Mouse (Mus musculus) brown adipose tissue, adult 24 weeks (tissue): ENCODE measurements at regions not wholly inside any gene's neighbourhood (a gene's known extent, or its start where the extent isn't known, plus 50 kb on each side); places are given as distances from the start of the nearest gene placed in this dataset.

Experiments used
- H3K27ac ChIP-seq: fragments of 200-500 bp; replicated peaks from 2 replicates; pipeline ENCODE4 v1.5.1; 2012; ENCODE audit warnings: low read depth, mild to moderate bottlenecking, low read length
- H3K4me1 ChIP-seq: fragments of 200-500 bp; 2 replicates; pipeline ENCODE4 v1.6.1; 2012; ENCODE audit warnings: low read length, mixed read lengths; ENCODE audit not compliant: control insufficient read depth, insufficient read depth, insufficient read length
- H3K4me3 ChIP-seq: fragments of 200-500 bp; 2 replicates; pipeline ENCODE4 v1.5.1; 2012; ENCODE audit warnings: low read depth, mild to moderate bottlenecking, low read length, moderate library complexity; ENCODE audit not compliant: insufficient read depth

- no peak overlapping the region for H3K4me3 ChIP-seq
- H3K27ac ChIP-seq: no peak overlapping the region
- no peaks in the 10 kb centered on the region for H3K4me1 ChIP-seq
Observed at GRCm38 (mm10) chr11:24226755-24227154, 148.9 kb downstream of the Bcl11a start.

DNA sequence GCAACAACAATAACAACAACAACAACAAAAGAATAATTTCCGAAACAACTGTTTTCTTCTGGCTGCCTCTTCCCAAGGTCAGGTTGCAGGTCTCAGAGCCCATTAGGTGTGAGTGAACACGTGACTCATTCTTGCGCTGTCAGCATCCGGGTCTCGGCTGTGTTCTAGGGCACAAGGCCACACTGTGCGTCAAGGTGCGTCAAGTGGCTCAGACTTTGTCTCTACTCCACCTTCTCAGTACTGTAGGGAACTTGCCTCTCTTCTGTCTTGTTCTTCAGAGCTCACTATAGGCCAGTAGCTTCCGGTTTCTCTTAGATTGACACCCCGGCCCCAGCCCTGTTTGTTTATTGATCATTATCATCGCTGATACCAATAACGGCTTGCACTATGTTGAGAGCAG, 155.5 kb downstream of the Bcl11a start:
- no peak overlapping the region for H3K27ac ChIP-seq
- H3K4me3 ChIP-seq: no peak overlapping the region
- H3K4me1 ChIP-seq: no peaks in the 10 kb centered on the region

- Histone ChIP-seq H3K27ac (no peak overlapping the region), H3K4me1 (no peaks in the 10 kb centered on the region), H3K4me3 (no peak overlapping the region)
Observed at GRCm38 (mm10) chr11:24233821-24234220, 156.0 kb downstream of the Bcl11a start.

- Histone ChIP-seq H3K4me3 (no peak overlapping the region), H3K4me1 (no peaks in the 10 kb centered on the region), H3K27ac (no peak overlapping the region)
Observed at GRCm38 (mm10) chr11:24234422-24234821, 156.6 kb downstream of the Bcl11a start.

DNA sequence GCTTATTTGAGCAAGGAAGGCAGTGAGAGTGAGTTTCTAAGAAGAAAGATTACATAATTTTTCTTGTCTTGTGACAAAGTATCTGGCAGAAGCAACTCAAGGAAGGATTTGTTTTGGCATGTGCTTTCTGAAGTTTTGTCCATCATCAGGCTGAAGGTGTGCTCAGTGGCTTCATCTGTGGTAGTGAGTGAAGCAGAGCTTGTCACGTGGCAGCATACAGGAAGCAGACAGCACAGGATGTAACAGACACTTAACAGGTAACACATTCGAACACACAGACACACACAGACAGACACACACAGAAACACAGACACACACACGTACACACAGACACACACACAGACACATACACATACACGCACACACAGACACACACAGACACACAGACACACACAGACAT, 157.5 kb downstream of the Bcl11a start:
- Histone ChIP-seq H3K4me3 (no peak overlapping the region), H3K4me1 (no peaks in the 10 kb centered on the region)

DNA sequence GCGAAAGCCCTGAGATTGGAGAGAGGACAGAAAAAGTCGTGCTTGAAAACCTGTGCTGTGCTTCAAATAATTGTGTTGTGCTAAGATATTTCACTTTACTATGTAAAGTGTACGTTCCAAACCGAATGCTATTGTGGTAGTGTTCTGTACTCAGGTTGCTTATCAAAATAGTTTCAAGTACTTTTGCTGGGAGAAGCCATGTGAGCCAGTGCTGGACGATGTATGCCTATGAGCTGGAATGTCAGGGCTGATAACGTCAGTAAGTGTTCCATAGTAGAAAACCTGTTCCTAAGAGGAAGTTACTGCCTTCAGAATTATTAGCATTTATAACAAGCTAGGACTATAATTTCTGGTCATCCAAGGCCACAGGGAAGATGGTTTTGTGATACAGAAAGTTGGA, 161.8 kb downstream of the Bcl11a start:
- Histone ChIP-seq H3K27ac (no peak overlapping the region), H3K4me1 (no peaks in the 10 kb centered on the region), H3K4me3 (no peak overlapping the region)

More for the DNA sequence above, 157.5 kb downstream of the Bcl11a start:
- no peak overlapping the region for H3K27ac ChIP-seq

GRCm38 (mm10) chr11:24242096-24242495, 164.2 kb downstream of the Bcl11a start:
- Histone ChIP-seq H3K4me1 (no peaks in the 10 kb centered on the region), H3K4me3 (no peak overlapping the region), H3K27ac (no peak overlapping the region)

GRCm38 (mm10) chr11:24242888-24243287, 165.0 kb downstream of the Bcl11a start:
- Histone ChIP-seq H3K27ac (no peak overlapping the region), H3K4me3 (no peak overlapping the region), H3K4me1 (no peaks in the 10 kb centered on the region)

GRCm38 (mm10) chr11:24245390-24245789, 167.5 kb downstream of the Bcl11a start:
- Histone ChIP-seq H3K27ac (no peak overlapping the region), H3K4me1 (no peaks in the 10 kb centered on the region), H3K4me3 (no peak overlapping the region)

GRCm38 (mm10) chr11:24246314-24246713, 168.5 kb downstream of the Bcl11a start:
- Histone ChIP-seq H3K4me3 (no peak overlapping the region), H3K27ac (no peak overlapping the region), H3K4me1 (no peaks in the 10 kb centered on the region)

- Histone ChIP-seq H3K27ac (no peak overlapping the region), H3K4me1 (no peaks in the 10 kb centered on the region), H3K4me3 (no peak overlapping the region)
Observed at GRCm38 (mm10) chr11:24247285-24247684, 169.4 kb downstream of the Bcl11a start.

DNA sequence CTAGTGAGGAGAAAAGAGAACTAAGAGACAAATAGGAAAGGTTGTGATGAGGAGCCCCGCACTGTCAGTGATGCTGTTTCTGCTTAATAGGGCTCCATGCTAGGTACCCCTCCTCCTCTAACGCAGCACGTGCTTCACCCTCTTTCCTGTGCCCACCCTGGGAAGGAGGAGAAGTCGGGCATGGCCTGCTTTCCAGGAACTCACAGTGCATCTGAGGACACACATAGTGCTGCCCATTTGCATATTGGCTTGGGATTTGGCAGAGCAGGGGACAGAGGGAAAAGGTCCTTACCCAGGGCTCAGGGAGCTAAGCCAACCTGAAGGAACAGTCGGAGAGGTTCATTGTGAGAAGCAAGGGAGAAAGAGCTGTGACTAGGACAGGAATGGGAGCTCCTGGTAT, 173.7 kb downstream of the Bcl11a start:
- H3K27ac ChIP-seq: no peak overlapping the region

DNA sequence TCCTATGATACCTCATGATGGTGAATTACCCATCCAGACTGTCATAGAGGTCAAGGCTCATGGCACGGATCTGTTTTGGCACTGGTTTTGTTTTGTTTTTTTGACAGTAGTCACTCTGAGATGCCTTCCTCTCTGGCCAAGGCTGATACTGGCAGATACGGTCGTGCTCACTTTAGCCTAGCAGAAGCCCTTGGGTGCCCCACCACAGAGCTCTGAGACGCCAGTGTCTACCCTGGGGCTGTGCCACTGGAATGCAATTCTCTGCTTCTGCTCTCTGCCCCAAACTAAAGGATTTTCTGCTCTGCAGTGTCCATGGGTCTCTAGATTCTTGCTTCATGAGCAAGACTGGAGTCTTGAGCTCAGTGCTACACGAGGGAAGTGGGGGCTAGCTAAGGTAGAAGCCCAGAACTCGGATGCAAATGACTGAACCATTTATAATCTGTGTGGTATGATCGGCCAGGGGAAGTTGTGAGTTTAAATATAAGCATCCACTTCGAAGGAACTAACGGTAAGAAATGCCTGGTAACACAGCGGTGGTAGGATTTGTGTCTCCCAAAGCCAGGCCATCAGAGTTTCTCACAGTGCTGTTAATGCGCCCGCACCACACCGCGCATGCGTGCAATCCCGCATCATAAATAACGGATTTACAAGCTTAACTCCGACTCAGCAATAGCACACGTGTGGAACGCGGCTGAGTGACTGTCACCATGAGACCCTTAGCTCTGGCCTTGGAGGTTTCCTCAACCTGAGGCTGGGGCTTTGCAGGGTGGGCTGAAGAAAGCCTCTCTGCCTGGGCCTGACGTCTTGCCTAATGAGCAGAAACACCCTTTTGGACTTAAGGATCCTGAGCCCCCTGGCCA, 177.6 kb downstream of the Bcl11a start:
- H3K4me1 ChIP-seq: no peaks in the 10 kb centered on the region
- no peak overlapping the region for H3K27ac ChIP-seq
- H3K4me3 ChIP-seq: no peak overlapping the region

More for the DNA sequence above, 173.7 kb downstream of the Bcl11a start:
- Histone ChIP-seq H3K4me3 (no peak overlapping the region), H3K4me1 (no peaks in the 10 kb centered on the region)

- Histone ChIP-seq H3K27ac (no peak overlapping the region), H3K4me1 (no peaks in the 10 kb centered on the region), H3K4me3 (no peak overlapping the region)
Observed at GRCm38 (mm10) chr11:24257741-24258140, 179.9 kb downstream of the Bcl11a start.

DNA sequence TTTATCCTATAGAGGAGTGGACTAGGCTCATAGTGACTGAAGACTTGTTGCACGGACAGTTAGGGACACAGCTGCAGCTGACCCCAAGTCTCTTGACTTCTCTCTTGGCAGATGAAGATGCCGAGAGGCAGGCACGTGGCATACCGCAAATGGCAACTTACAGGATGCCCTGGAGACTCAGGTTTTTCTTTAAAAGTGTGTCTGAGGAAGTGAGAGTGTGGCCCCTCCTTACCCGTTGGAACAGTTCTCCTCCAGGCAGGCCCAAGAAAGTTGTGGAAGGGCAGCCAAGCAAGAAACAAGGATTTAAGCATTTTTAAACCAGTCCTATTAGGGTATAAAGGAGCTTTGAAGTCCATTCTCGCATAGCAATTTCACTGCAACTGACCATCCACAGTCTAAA, 180.5 kb downstream of the Bcl11a start:
- H3K27ac ChIP-seq: no peak overlapping the region
- H3K4me1 ChIP-seq: no peaks in the 10 kb centered on the region
- H3K4me3 ChIP-seq: no peak overlapping the region

- H3K4me1 ChIP-seq: no peaks in the 10 kb centered on the region
- H3K27ac ChIP-seq: no peak overlapping the region
- no peak overlapping the region for H3K4me3 ChIP-seq
Observed at GRCm38 (mm10) chr11:24259668-24260067, 181.8 kb downstream of the Bcl11a start.
